Mouse (Mus musculus) forebrain, embryonic 10.5 days (tissue): ENCODE results near the gene Eif4a1. TPM values are rescaled to one million over a fixed set of nuclear protein-coding genes. Genes with fewer than 3 reads are reported as not detected.

ENCODE experiments used
- DNase-seq: peaks from one replicate; pipeline ENCODE4 v3.0.0-alpha.2; 2017; ENCODE audit warnings: low spot score; ENCODE audit errors: extremely low spot score
- H3K27ac ChIP-seq: fragments of 300-500 bp; sonication (generic); 2 replicates; pipeline ENCODE4 v1.5.1; 2016; ENCODE audit warnings: mild to moderate bottlenecking
- H3K27me3 ChIP-seq: fragments of 300-500 bp; sonication (generic); 2 replicates; pipeline ENCODE4 v1.6.1; 2016; ENCODE audit warnings: mild to moderate bottlenecking; ENCODE audit not compliant: poor library complexity, severe bottlenecking
- H3K36me3 ChIP-seq: fragments of 300-500 bp; sonication (generic); replicated peaks from 2 replicates; pipeline ENCODE4 v1.6.1; 2016; ENCODE audit warnings: mild to moderate bottlenecking, moderate library complexity
- H3K4me1 ChIP-seq: fragments of 300-500 bp; sonication (generic); 2 replicates; pipeline ENCODE4 v1.6.1; 2016
- H3K4me3 ChIP-seq: fragments of 300-500 bp; sonication (generic); 2 replicates; pipeline ENCODE4 v1.5.1; 2016; ENCODE audit warnings: mild to moderate bottlenecking, moderate library complexity
- H3K9me3 ChIP-seq: fragments of 300-500 bp; sonication (generic); 2 replicates; pipeline ENCODE4 v1.6.1; 2016; ENCODE audit warnings: mild to moderate bottlenecking, moderate library complexity
- WGBS: fragments of 180-500 bp; shearing (Covaris S2); methylation state at CpG from one replicate; pipeline ENCODE4 v1.1.7; 2016; 5-methylcytosine and 5-hydroxymethylcytosine counted together
- polyA plus RNA-seq: library from polyadenylated mRNA; unstranded; fragments of >200 nt; fragmentation: Nextera tagmentation; extraction: Ambion mirVana; gene quantifications from 2 replicates; pipeline ENCODE4 v1.2.1, GENCODE M21; 2016

Eif4a1 gene
- polyA plus RNA-seq, 1 experiment from 2014 or later = 747 TPM

DNA sequence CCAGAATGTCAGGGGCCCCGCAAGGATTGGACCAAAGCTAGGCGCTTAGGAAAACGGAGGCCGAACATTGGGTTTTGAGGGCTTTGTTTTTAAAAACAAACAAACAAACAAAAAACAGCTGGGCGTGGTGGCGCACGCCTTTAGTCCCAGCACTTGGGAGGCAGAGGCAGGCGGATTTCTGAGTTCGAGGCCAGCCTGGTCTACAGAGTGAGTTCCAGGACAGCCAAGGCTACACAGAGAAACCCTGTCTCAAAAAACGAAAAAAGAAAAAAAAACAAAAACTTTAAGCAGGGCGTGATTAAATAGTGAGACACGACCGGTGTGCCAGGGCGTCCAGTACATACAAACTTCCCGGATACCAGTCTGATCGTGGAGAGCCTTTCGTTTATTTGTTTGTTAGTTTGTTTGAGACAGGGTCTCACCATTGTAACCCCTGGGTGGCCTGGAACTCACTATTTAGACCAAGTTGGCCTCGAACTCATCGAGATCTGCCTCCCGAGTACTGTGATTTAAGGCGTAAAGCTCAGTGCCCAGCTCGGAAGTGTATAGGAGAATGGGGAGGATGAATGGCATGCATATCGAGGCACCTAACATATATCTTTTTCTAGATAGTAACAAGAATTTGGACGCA lies 10.1 kb upstream of the Eif4a1 start:
- Histone ChIP-seq H3K27me3 (0 out of 2 replicates have a peak, but pooled peaks cover 13% of the 10 kb centered on the region), H3K4me3 (peak overlapping the region; percentile 70), H3K9me3 (no peaks in the 10 kb centered on the region), H3K4me1 (peaks cover 61% of the 10 kb centered on the region), H3K27ac (peak overlapping the region; percentile 91), H3K36me3 (peaks cover 33% of the 10 kb centered on the region)
- DNase-seq = no peak
- WGBS = 33% methylated on average over 24 of the region's 24 CpGs

DNA sequence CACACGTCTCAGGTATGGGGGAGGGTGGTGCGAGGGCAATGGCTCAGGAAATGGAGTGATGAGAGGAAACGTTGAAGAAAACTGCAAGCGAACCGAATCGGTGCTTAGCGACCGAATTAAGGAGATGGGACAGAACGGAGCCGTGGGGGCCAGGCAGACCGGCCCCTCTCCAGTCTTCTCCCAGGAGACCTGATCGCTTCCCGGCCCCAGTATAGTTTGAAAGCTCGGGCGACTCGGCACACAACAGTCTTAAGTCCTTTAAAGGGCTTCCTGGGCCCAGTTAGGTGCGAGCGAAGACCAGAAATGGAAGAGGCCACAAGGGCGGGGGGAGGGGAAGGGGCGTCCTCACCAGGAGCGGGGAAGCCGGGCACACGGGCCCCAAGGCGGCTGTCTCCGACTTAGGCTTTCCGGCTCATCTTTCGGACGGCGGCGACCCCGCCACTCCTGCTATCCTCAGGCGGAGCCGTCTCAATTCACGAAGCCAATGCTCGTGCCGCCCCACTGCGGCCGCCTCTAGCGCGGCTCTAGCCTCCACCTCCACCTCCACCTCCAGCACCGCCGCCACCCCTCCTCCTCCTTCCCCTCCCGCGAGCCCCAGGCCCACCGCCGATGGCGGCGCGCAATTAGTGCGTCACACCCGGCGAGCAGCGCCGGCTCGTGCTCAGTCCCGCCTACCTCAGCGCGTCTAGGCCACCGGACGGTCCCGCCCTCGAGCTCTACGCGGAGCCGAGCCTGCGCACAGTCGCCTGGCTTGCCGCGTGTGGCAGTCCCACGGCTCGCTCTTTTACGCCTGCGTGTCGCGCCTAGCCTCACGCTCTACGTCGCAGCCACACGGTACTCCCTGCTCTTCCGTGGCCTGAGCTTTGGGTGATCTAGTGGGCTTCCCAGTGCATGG lies 9.3 kb upstream of the Eif4a1 start, which contains the start of gene Senp3:
Gene Senp3 (minus strand): TSS at position 771 of the 895 bp plus-strand sequence.
- under 1% methylated on average over 80 of the region's 80 CpGs for WGBS

DNA sequence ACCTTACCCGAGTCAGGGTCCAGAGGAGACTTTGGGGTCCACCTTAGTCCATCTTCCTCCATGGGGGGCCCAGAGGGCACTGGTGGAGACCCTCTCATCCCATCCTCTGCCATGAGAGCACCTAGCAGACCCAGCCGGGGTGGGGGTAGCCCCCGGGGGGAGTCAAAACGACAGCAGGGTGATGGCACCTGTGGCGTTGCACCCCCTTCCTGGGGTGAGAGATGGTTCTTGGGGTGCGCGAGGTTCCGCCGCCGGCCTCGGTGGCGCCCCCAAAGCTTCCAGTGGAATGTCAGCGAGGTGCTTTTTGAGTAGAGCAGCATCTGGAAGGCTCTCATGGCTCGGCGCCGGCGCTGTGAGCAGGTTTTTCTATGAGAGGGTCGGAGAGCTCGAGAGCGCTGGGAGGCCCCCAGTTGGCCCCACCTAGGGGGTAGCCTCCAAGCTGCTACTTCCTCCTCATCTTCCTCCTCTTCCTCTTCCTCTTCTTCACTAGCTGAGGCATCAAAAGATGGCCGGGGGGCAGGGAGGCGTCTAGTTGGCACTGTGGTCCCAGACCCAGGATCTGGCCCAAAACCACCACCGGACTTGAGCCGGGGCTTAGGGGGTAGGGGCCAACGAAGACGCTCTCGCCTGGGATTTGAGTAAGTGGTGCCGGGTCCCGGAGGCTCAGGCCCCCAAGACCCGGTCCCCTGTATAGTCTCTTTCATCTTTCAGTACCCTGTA lies 8.1 kb upstream of the Eif4a1 start:
- H3K4me1 ChIP-seq = peaks cover 44% of the 10 kb centered on the region
- WGBS = 95% methylated on average over 30 of the region's 30 CpGs
- H3K9me3 ChIP-seq = no peaks in the 10 kb centered on the region
- 0 out of 2 replicates have a peak, but pooled peaks cover 6% of the 10 kb centered on the region for H3K27me3 ChIP-seq
- peaks cover 53% of the 10 kb centered on the region for H3K36me3 ChIP-seq
- H3K27ac ChIP-seq = 0 out of 2 replicates have a peak overlapping the region, but pooled peaks have one; percentile 16
- H3K4me3 ChIP-seq = peak overlapping the region; percentile 70
- DNase-seq = no peak

More for the DNA sequence above, 9.3 kb upstream of the Eif4a1 start, which contains the start of gene Senp3:
- Histone ChIP-seq H3K4me1 (peaks cover 55% of the 10 kb centered on the region), H3K27me3 (0 out of 2 replicates have a peak, but pooled peaks cover 13% of the 10 kb centered on the region), H3K9me3 (no peaks in the 10 kb centered on the region), H3K27ac (peak within 1 kb of the TSS; percentile 91), H3K36me3 (peaks cover 41% of the 10 kb centered on the region), H3K4me3 (peak within 1 kb of the TSS; percentile 70)
- peak; percentile 98 for DNase-seq

DNA sequence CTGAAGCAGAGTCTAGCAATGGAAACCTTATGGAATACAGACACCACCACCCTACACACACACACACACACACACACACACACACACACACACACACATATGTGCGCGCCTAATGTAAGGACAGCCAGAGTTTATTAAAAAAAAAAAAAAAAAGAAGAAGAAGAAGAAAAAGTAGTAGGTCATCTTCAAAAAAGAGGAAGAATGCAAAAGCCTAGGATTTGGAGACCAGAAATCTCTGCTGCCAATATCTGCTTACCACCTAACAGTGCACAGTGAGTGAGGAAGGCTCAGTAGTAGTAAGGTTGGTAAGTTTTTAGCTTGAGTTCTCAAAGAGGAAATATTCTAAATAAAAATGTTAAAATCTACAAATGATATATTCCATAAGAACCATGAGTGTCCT lies 6.9 kb upstream of the Eif4a1 start:
- Histone ChIP-seq H3K27me3 (no peaks in the 10 kb centered on the region), H3K4me3 (peak overlapping the region; percentile 10; the same call in 1 of the 2 replicates), H3K4me1 (peaks cover 39% of the 10 kb centered on the region), H3K36me3 (peaks cover 65% of the 10 kb centered on the region), H3K27ac (no peak overlapping the region), H3K9me3 (no peaks in the 10 kb centered on the region)
- 100% methylated on average over 2 of the region's 2 CpGs for WGBS
- DNase-seq = no peak

DNA sequence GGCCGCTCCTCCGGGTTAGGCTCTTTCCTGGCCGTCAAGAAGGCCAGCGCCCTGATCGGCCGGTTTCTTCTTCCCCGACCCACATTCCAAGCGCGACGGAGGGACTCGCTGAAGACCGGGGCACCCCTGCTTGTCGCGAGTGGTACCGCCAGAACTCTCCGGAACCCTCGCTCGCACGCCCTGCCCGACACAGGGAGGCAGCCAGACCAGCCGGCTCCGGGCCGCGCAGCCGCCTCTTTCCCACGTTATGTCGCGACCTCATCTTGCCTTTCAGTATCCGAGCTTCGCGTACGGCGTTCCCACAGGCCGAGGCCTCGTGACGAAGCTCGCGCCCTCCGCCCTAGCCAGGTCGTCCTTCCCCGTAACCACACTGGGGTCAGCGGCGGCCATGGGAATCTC lies 498 bp downstream of the Eif4a1 start:
- under 1% methylated on average over 43 of the region's 43 CpGs for WGBS
- H3K9me3 ChIP-seq = no peaks in the 10 kb centered on the region

DNA sequence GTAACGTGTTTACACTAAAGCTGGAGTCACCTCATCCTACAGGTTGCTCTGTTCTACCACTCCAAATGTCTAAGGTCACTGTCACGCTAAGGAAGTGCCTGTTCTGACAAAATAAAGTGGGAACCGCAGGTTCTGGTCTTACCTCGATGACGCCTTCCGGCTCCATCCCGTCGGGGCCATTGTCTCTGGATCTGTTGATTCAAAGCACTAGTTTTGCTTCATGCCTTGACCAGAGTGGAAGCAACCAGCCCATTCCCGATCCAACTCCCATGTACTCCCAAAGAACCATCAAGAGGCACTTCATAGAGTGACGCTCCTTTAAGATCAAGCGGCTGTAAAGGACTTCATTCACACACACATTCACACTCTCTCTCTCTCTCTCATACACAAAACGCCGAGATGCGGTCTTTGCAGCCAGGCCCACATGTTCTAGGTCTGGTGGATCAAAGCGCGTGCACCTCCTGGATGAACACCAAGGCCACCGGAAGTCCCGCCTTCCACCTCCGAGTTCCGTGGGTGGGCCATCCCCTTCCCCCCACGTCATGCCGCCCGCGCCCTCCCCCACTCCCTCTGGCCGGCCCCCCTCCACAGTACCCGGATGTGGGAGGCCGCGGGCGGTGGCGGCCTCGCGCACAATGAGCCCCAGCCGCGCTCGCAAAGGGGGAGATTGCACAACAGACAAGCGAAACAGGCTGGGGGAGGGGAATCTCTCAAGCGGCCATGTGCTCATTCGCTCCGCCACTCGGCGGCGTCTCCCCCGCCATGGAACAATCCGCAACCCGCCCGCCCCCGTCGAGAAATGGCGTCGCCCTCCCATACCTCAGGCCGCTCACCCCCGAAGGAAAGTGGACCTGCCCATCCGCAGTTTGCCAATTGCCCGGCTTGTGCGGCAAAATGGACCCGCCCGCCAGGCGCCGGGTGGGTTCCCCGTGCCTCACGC lies 1.2 kb downstream of the Eif4a1 start:
- Histone ChIP-seq H3K9me3 (no peaks in the 10 kb centered on the region), H3K27ac (peak overlapping the region; percentile 99), H3K4me1 (peaks cover 40% of the 10 kb centered on the region), H3K36me3 (peaks cover 90% of the 10 kb centered on the region), H3K27me3 (no peaks in the 10 kb centered on the region), H3K4me3 (peak overlapping the region; percentile 100)
- under 1% methylated on average over 61 of the region's 61 CpGs for WGBS
- DNase-seq = peak; percentile 95

More for the DNA sequence above, 498 bp downstream of the Eif4a1 start:
- Histone ChIP-seq H3K36me3 (peaks cover 90% of the 10 kb centered on the region), H3K4me3 (peak overlapping the region; percentile 100), H3K4me1 (peaks cover 40% of the 10 kb centered on the region), H3K27ac (peak overlapping the region; percentile 99), H3K27me3 (no peaks in the 10 kb centered on the region)
- DNase-seq = peak; percentile 42

DNA sequence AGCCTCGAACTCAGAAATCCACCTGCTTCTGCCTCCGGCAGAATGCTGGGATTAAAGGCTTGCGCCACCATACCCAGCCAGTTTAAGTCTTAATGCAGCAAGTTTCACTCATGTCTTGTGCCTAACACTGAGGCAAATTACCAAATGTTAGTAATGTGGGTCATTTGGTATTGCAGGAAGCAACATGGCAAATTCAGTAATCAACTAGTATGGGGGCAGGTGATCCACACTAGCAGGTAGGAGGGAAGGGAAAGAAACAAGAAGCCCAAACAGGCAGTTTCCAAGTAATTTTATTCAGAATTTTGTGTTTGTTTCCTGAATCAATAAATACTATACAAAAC lies 5.6 kb downstream of the Eif4a1 start:
- Histone ChIP-seq H3K27ac (no peak overlapping the region), H3K27me3 (no peaks in the 10 kb centered on the region), H3K9me3 (no peaks in the 10 kb centered on the region), H3K4me1 (peaks cover 46% of the 10 kb centered on the region), H3K4me3 (peak overlapping the region; percentile 20; the same call in 1 of the 2 replicates), H3K36me3 (peaks cover 86% of the 10 kb centered on the region)
- no peak for DNase-seq
- WGBS = 83% methylated on average over 3 of the region's 3 CpGs

DNA sequence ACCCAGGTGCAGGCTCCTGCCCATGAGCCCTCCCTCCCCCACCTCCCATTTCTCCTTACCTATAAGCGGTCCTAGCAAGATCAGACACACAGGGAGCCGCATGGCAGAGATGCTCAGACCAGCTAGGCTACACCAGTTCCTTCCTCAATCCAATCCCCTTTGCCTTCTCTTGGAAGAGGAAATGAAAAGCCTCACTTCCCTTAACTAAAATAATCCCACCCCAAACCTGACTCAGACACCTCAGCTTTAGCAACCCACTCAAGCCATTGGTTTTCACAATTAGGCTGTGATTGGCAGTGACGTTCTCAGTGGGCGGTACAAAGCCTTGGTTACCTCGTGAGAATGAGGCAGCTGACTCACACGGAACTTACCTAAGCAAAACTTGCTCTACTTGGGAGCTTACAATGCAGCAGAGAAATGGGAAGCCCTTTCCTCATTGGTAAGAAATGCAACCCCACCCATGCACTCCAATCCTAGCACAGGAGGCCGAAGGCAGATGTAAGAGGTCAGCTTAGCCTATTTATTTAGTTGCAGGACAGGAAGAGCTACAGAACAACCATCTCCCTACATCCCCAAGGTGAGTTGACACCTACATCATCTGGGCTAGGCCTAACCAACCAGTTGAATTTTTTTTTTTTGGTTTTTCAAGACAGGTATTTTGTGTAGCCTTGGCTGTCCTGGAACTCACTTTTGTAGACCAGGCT lies 6.1 kb downstream of the Eif4a1 start, which contains the start of gene Cd68:
Gene Cd68 (minus strand): TSS at position 193 of the 704 bp plus-strand sequence.
- H3K27ac ChIP-seq = no peak within 1 kb of the TSS
- peaks cover 80% of the 10 kb centered on the region for H3K36me3 ChIP-seq
- no peaks in the 10 kb centered on the region for H3K9me3 ChIP-seq
- peaks cover 51% of the 10 kb centered on the region for H3K4me1 ChIP-seq
- WGBS = 34% methylated on average over 7 of the region's 7 CpGs
- DNase-seq = no peak
- peak within 1 kb of the TSS; percentile 20; the same call in 1 of the 2 replicates for H3K4me3 ChIP-seq
- H3K27me3 ChIP-seq = no peaks in the 10 kb centered on the region

DNA sequence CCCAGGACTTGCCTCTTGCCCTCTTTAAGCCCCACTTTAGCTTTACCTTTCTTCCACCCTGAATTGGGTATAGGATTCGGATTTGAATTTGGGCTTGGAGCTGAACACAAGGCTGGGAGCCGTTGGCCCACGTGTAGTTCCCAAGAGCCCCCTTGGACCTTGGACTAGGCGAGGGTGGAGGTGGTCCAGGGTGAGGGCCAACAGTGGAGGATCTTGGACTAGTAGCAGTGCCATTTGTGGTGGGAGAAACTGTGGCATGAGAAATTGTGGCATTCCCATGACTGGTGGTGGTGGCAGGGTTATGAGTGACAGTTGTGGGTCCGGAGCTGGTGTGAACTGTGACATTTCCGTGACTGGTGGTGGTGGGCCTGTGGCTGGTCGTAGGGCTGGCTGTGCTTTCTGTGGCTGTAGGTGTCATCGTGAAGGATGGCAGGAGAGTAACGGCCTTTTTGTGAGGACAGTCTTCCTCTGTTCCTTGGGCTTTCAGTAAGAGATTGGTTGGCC lies 6.7 kb downstream of the Eif4a1 start:
- Histone ChIP-seq H3K4me3 (peak overlapping the region; percentile 20; the same call in 1 of the 2 replicates), H3K36me3 (peaks cover 74% of the 10 kb centered on the region), H3K27ac (no peak overlapping the region), H3K27me3 (no peaks in the 10 kb centered on the region), H3K9me3 (no peaks in the 10 kb centered on the region), H3K4me1 (peaks cover 51% of the 10 kb centered on the region)
- 86% methylated on average over 9 of the region's 9 CpGs for whole genome bisulfite sequencing
- DNase-seq = no peak

DNA sequence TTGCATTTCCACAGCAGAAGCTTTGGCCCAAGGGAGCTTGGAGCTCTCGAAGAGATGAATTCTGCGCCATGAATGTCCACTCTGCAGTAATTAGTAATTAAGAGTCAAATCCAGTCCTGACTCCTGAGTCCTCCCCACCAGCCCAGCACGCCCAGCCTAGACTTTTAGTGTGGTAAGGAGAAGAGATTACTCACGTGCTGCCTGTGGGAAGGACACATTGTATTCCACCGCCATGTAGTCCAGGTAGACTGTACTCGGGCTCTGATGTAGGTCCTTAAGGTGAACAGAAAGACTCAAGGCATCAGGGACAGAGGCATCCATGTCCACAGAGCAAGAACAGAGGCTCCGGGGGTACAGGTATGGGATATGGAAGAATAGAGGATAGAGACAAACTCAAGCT lies 7.4 kb downstream of the Eif4a1 start:
- DNase-seq = no peak
- WGBS = 95% methylated on average over 7 of the region's 7 CpGs
- Histone ChIP-seq H3K36me3 (peaks cover 74% of the 10 kb centered on the region), H3K9me3 (no peaks in the 10 kb centered on the region), H3K27ac (no peak overlapping the region), H3K4me3 (peak overlapping the region; percentile 5; the same call in 1 of the 2 replicates), H3K4me1 (peaks cover 44% of the 10 kb centered on the region), H3K27me3 (no peaks in the 10 kb centered on the region)

DNA sequence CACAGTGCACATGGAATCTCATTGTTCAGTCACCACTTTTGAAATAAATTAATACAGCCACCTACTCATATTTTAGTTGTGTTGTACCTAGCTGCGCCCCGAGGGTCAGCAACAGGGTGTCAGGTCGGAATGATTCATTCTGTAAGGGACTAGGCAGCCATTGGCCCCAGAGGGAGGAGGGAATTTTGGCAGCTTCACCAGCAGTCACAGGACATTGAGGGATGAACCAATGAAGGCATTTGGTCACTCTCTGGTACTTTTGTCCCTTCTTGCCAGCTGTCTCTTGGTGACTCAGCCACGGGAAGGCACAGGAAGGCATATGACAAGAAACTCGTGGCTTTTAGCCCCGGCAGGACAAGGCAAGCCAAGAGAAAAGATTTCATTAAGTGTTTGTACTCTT lies 8.4 kb downstream of the Eif4a1 start:
- Histone ChIP-seq H3K36me3 (peaks cover 74% of the 10 kb centered on the region), H3K4me1 (peaks cover 35% of the 10 kb centered on the region), H3K27me3 (no peaks in the 10 kb centered on the region), H3K27ac (0 out of 2 replicates have a peak overlapping the region, but pooled peaks have one; percentile 96), H3K4me3 (no peak overlapping the region), H3K9me3 (no peaks in the 10 kb centered on the region)
- 94% methylated on average over 6 of the region's 6 CpGs for WGBS
- no peak for DNase-seq
